Mouse (Mus musculus): ENCODE data around the gene Zfp672. TPM values are rescaled to one million over a fixed set of nuclear protein-coding genes. Genes with fewer than 3 reads are reported as not detected.

Gene Zfp672
- total and polyA plus RNA-seq, 2 experiments from 2014 or later = 41.2 to 41.7 TPM

GRCm38 (mm10) chr11:58281970-58282496, 48.1 kb downstream of the Zfp672 start:
- no peak overlapping the region for H3K27ac ChIP-seq (ENCODE audit: low read depth, low read length)
- no peaks in the 10 kb centered on the region for H3K9me3 ChIP-seq (ENCODE audit: low read length)
- 88% methylated on average over 13 of the region's 13 CpGs for WGBS
- no peak overlapping the region for H3K4me3 ChIP-seq (ENCODE audit: low read depth, low read length)
- no peak overlapping the region for H3K4me2 ChIP-seq (ENCODE audit: low read depth)
- no peaks in the 10 kb centered on the region for H3K4me1 ChIP-seq (ENCODE audit: insufficient read depth)
- no peak for ATAC-seq
- no peaks in the 10 kb centered on the region for H3K36me3 ChIP-seq (ENCODE audit: insufficient read depth)
- no peak for TF ChIP-seq CTCF (IDR thresholded peaks at IDR 0.05; ENCODE audit: low read depth)
- DNase-seq = no peak
- H3K27me3 ChIP-seq (ENCODE audit: insufficient read depth, low read length) = no peaks in the 10 kb centered on the region; the same call in 1 of the 2 replicates
- no peak overlapping the region for H3K9ac ChIP-seq

DNA sequence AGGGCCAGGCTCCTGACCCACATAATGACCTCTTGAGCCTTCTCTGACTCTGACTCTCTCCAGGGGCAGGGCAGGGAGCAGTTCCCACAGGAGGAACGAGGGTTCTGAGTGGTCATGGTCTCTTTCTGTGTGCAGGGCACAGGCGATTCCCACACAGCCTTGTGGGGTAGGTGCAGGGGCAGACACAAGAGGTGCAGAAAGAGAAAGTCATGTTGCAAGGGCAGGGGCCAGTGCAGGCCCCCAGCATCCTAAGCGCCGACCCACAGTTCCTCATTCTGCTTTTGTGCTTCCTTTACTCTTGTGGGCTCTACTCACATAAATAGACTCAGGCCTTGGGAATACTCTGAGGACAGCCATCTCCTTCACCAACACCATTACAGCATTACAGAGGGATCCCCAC, 54.4 kb downstream of the Zfp672 start:
- H3K9ac ChIP-seq = no peak overlapping the region
- no peak overlapping the region for H3K27ac ChIP-seq (ENCODE audit: low read depth, low read length)
- no peak for TF ChIP-seq CTCF (IDR thresholded peaks at IDR 0.05; ENCODE audit: low read depth)
- WGBS = 64% methylated on average over 4 of the region's 4 CpGs
- no peaks in the 10 kb centered on the region for H3K9me3 ChIP-seq (ENCODE audit: low read length)
- ATAC-seq (no peak), DNase-seq (no peak)
- H3K27me3 ChIP-seq (ENCODE audit: insufficient read depth, low read length) = no peaks in the 10 kb centered on the region
- H3K4me1 ChIP-seq (ENCODE audit: insufficient read depth) = no peaks in the 10 kb centered on the region
- H3K4me2 ChIP-seq (ENCODE audit: low read depth) = no peak overlapping the region
- no peak overlapping the region for H3K4me3 ChIP-seq (ENCODE audit: low read depth, low read length)
- H3K36me3 ChIP-seq (ENCODE audit: insufficient read depth) = no peaks in the 10 kb centered on the region

DNA sequence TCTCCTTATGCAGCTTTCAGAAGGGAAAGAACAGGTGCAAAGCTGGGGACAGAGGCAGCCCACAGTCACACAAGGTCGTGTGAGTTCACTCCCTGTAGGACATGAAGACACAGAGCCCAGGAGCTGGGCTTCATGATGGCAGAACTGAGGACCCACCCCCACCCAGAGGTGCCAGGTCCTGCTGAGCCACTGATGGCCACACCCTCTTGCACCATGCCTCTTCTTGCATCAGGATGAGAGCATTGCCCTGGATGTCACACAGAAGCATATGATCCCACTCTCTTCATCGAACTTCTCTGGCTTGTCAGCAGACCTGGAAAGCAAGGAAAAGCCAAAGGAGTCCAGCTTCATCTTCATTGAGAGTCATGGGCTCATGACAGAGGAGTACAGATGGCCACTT, 55.6 kb downstream of the Zfp672 start, which contains the start of gene 4930438A08Rik:
Gene 4930438A08Rik, plus strand, starts transcription at position 228 of the 400 bp plus-strand sequence.
- WGBS = 56% methylated on average over 2 of the region's 2 CpGs
- no peak within 1 kb of the TSS for H3K4me2 ChIP-seq (ENCODE audit: low read depth)
- ATAC-seq (no peak), DNase-seq (no peak)
- H3K4me3 ChIP-seq (ENCODE audit: low read depth, low read length) = no peak within 1 kb of the TSS
- no peaks in the 10 kb centered on the region for H3K36me3 ChIP-seq (ENCODE audit: insufficient read depth)
- H3K27ac ChIP-seq (ENCODE audit: low read depth, low read length) = no peak within 1 kb of the TSS
- H3K27me3 ChIP-seq (ENCODE audit: insufficient read depth, low read length) = no peaks in the 10 kb centered on the region
- no peak within 1 kb of the TSS for H3K9ac ChIP-seq
- no peak for TF ChIP-seq CTCF (IDR thresholded peaks at IDR 0.05; ENCODE audit: low read depth)
- H3K4me1 ChIP-seq (ENCODE audit: insufficient read depth) = no peaks in the 10 kb centered on the region
- no peaks in the 10 kb centered on the region for H3K9me3 ChIP-seq (ENCODE audit: low read length)

DNA sequence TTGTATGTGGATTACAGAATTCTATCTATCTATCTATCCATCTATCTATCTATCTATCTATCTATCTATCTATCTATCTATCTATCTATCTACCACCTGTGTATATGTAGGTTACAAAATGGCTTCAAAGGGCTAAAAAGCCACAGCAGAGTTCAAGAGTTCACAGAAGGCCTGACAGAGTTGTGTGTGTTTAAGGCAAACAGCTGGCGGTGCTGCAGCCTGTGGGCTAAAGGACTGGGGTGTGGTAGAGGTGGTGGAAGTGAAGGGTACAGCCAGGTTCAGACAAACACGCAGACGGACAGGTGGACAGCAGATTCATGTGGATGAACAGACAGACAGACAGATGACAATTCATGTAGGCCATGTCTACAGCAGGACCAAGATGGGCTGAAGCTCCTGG, 61.9 kb downstream of the Zfp672 start:
- H3K4me2 ChIP-seq (ENCODE audit: low read depth) = no peak overlapping the region
- WGBS = 85% methylated on average over 3 of the region's 3 CpGs
- no peaks in the 10 kb centered on the region for H3K4me1 ChIP-seq (ENCODE audit: insufficient read depth)
- no peaks in the 10 kb centered on the region for H3K27me3 ChIP-seq (ENCODE audit: insufficient read depth, low read length)
- DNase-seq = no peak
- H3K9me3 ChIP-seq (ENCODE audit: low read length) = no peaks in the 10 kb centered on the region
- no peak for ATAC-seq
- H3K9ac ChIP-seq = no peak overlapping the region
- H3K27ac ChIP-seq (ENCODE audit: low read depth, low read length) = no peak overlapping the region
- no peaks in the 10 kb centered on the region for H3K36me3 ChIP-seq (ENCODE audit: insufficient read depth)
- TF ChIP-seq CTCF (IDR thresholded peaks at IDR 0.05; ENCODE audit: low read depth) = no peak
- no peak overlapping the region for H3K4me3 ChIP-seq (ENCODE audit: low read depth, low read length)

Other genes with a start within 250 kb of the Zfp672 start
- gene Gm12248, start 237.2 kb downstream of the Zfp672 start, total RNA-seq (2014; rRNA removed) = not detected in 2 replicates
- not detected in 2 replicates for gene Gm12248, start 237.2 kb downstream of the Zfp672 start, polyA plus RNA-seq (2015; fragmentation: Nextera tagmentation; extraction: Ambion mirVana)
- 100 and 121 TPM in 2 replicates for gene Cnot8, start 226.2 kb downstream of the Zfp672 start, total RNA-seq (2014; rRNA removed)
- gene Cnot8, start 226.2 kb downstream of the Zfp672 start, polyA plus RNA-seq (2015; fragmentation: Nextera tagmentation; extraction: Ambion mirVana) = 107 and 114 TPM in 2 replicates
- 18.4 and 19.2 TPM in 2 replicates for gene Gemin5, start 161.8 kb downstream of the Zfp672 start, total RNA-seq (2014; rRNA removed)
- 6.2 and 9.1 TPM in 2 replicates for gene Gemin5, start 161.8 kb downstream of the Zfp672 start, polyA plus RNA-seq (2015; fragmentation: Nextera tagmentation; extraction: Ambion mirVana)
- gene Mrpl22, start 158.7 kb downstream of the Zfp672 start, total RNA-seq (2014; rRNA removed) = 39.4 and 70.9 TPM in 2 replicates
- gene Mrpl22, start 158.7 kb downstream of the Zfp672 start, polyA plus RNA-seq (2015; fragmentation: Nextera tagmentation; extraction: Ambion mirVana) = 107 TPM in 2 replicates
- 1.1 and 1.8 TPM in 2 replicates for gene Igtp, start 130.8 kb downstream of the Zfp672 start, total RNA-seq (2014; rRNA removed)
- 1.7 and 2.6 TPM in 2 replicates for gene Igtp, start 130.8 kb downstream of the Zfp672 start, polyA plus RNA-seq (2015; fragmentation: Nextera tagmentation; extraction: Ambion mirVana)
- gene Irgm2, start 130.7 kb downstream of the Zfp672 start, total RNA-seq (2014; rRNA removed) = 1.2 and 2.3 TPM in 2 replicates
- gene Irgm2, start 130.7 kb downstream of the Zfp672 start, polyA plus RNA-seq (2015; fragmentation: Nextera tagmentation; extraction: Ambion mirVana) = 0.64 and 0.70 TPM in 2 replicates
- not detected in 2 replicates for gene 4930438A08Rik, start 55.5 kb downstream of the Zfp672 start, total RNA-seq (2014; rRNA removed)
- 0.10 TPM in 1 of 2 replicates, not detected in the other for gene 4930438A08Rik, start 55.5 kb downstream of the Zfp672 start, polyA plus RNA-seq (2015; fragmentation: Nextera tagmentation; extraction: Ambion mirVana)
- 25.6 and 30.0 TPM in 2 replicates for gene Zfp692, start 23.3 kb downstream of the Zfp672 start, total RNA-seq (2014; rRNA removed)
- 14.8 and 17.7 TPM in 2 replicates for gene Zfp692, start 23.3 kb downstream of the Zfp672 start, polyA plus RNA-seq (2015; fragmentation: Nextera tagmentation; extraction: Ambion mirVana)
- gene Sh3bp5l, start 385 bp upstream of the Zfp672 start, total RNA-seq (2014; rRNA removed) = 43.1 and 44.3 TPM in 2 replicates
- gene Sh3bp5l, start 385 bp upstream of the Zfp672 start, polyA plus RNA-seq (2015; fragmentation: Nextera tagmentation; extraction: Ambion mirVana) = 35.8 and 44.9 TPM in 2 replicates
- not detected in 2 replicates for gene Lypd8, start 48.7 kb upstream of the Zfp672 start, total RNA-seq (2014; rRNA removed)
- gene Lypd8, start 48.7 kb upstream of the Zfp672 start, polyA plus RNA-seq (2015; fragmentation: Nextera tagmentation; extraction: Ambion mirVana) = 0.13 TPM in 1 of 2 replicates, not detected in the other
- gene 1810065E05Rik, start 90.8 kb upstream of the Zfp672 start, total RNA-seq (2014; rRNA removed) = not detected in 2 replicates
- gene 1810065E05Rik, start 90.8 kb upstream of the Zfp672 start, polyA plus RNA-seq (2015; fragmentation: Nextera tagmentation; extraction: Ambion mirVana) = not detected in 2 replicates
- gene Gm12253, start 102.2 kb upstream of the Zfp672 start, total RNA-seq (2014; rRNA removed) = not detected in 2 replicates
- not detected in 2 replicates for gene Gm12253, start 102.2 kb upstream of the Zfp672 start, polyA plus RNA-seq (2015; fragmentation: Nextera tagmentation; extraction: Ambion mirVana)
- not detected in 2 replicates for gene Lypd9, start 122.6 kb upstream of the Zfp672 start, total RNA-seq (2014; rRNA removed)
- not detected in 2 replicates for gene Lypd9, start 122.6 kb upstream of the Zfp672 start, polyA plus RNA-seq (2015; fragmentation: Nextera tagmentation; extraction: Ambion mirVana)
- not detected in 2 replicates for gene Olfr30, start 131.9 kb upstream of the Zfp672 start, total RNA-seq (2014; rRNA removed)
- gene Olfr30, start 131.9 kb upstream of the Zfp672 start, polyA plus RNA-seq (2015; fragmentation: Nextera tagmentation; extraction: Ambion mirVana) = not detected in 2 replicates
- gene Olfr332, start 162.2 kb upstream of the Zfp672 start, total RNA-seq (2014; rRNA removed) = not detected in 2 replicates
- 0.29 TPM in 1 of 2 replicates, not detected in the other for gene Olfr332, start 162.2 kb upstream of the Zfp672 start, polyA plus RNA-seq (2015; fragmentation: Nextera tagmentation; extraction: Ambion mirVana)
- gene Olfr331, start 172.2 kb upstream of the Zfp672 start, total RNA-seq (2014; rRNA removed) = not detected in 2 replicates
- gene Olfr331, start 172.2 kb upstream of the Zfp672 start, polyA plus RNA-seq (2015; fragmentation: Nextera tagmentation; extraction: Ambion mirVana) = not detected in 2 replicates
- gene Olfr330, start 204.5 kb upstream of the Zfp672 start, total RNA-seq (2014; rRNA removed) = 0.24 TPM in 1 of 2 replicates, not detected in the other
- gene Olfr330, start 204.5 kb upstream of the Zfp672 start, polyA plus RNA-seq (2015; fragmentation: Nextera tagmentation; extraction: Ambion mirVana) = not detected in 2 replicates
- gene Olfr329-ps, start 216.1 kb upstream of the Zfp672 start, total RNA-seq (2014; rRNA removed) = not detected in 2 replicates
- gene Olfr329-ps, start 216.1 kb upstream of the Zfp672 start, polyA plus RNA-seq (2015; fragmentation: Nextera tagmentation; extraction: Ambion mirVana) = not detected in 2 replicates
- gene Olfr328, start 225.3 kb upstream of the Zfp672 start, total RNA-seq (2014; rRNA removed) = not detected in 2 replicates
- gene Olfr328, start 225.3 kb upstream of the Zfp672 start, polyA plus RNA-seq (2015; fragmentation: Nextera tagmentation; extraction: Ambion mirVana) = not detected in 2 replicates
- not detected in 2 replicates for gene Olfr224, start 240.2 kb upstream of the Zfp672 start, total RNA-seq (2014; rRNA removed)
- gene Olfr224, start 240.2 kb upstream of the Zfp672 start, polyA plus RNA-seq (2015; fragmentation: Nextera tagmentation; extraction: Ambion mirVana) = 0.10 TPM in 1 of 2 replicates, not detected in the other
- gene Olfr325, start 247.4 kb upstream of the Zfp672 start, total RNA-seq (2014; rRNA removed) = not detected in 2 replicates
- gene Olfr325, start 247.4 kb upstream of the Zfp672 start, polyA plus RNA-seq (2015; fragmentation: Nextera tagmentation; extraction: Ambion mirVana) = not detected in 2 replicates

Data from forebrain, postnatal 0 days (tissue).